Mouse (Mus musculus): Measurements from ENCODE around the gene Tram2.

Gene Tram2

DNA sequence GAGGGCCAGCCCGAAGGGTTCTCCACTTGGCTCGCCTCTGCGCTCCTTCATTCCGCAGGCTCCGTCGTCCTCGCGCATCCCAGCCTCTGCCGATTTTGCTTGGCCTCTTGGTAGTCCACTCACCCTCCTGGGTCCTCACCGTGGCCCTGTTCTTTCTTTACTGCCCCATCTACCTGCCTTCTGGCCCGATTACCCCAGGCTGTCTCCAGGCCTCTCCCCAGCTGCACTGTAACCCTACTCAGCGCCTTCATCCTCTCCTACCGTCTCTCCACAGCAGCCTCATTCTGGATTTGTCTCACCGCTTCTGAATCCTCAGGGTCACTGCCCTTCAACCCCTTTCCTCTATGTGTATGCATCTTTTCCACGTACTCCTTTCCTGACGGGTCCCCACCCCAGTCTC, 127.2 kb downstream of the Tram2 start:
- DNase-seq, result no peak

- DNase-seq, result peak; percentile 96
Measured at GRCm38 (mm10) chr1:20951300-20951763, 127.7 kb downstream of the Tram2 start, which contains the start of gene Efhc1. Gene Efhc1, plus strand, starts transcription at chr1:20951626.
